Mouse (Mus musculus) hindbrain, postnatal 0 days (tissue): ENCODE measurements around the gene 2310007B03Rik. TPM values are rescaled to one million over a fixed set of nuclear protein-coding genes. Genes with fewer than 3 reads are reported as not detected.
"Not testable (repeated sequence)": the region's sequence is repeated elsewhere in the genome, so short reads cannot be mapped to it uniquely, and the experiment has no call there.

Experiments used
- ATAC-seq: fragments of 200-750 bp; cut with Nextera tagmentation; 2 replicates; pipeline ENCODE4 v1.8.0; 2017; ENCODE audit warnings: mild to moderate bottlenecking, moderate TSS enrichment, moderate library complexity
- DNase-seq: peaks from one replicate; pipeline ENCODE4 v3.0.0-alpha.2; 2015; ENCODE audit warnings: low spot score
- H3K27ac ChIP-seq: fragments of 300-500 bp; sonication (generic); 2 replicates; pipeline ENCODE4 v1.5.1; 2014; ENCODE audit warnings: mild to moderate bottlenecking
- H3K27me3 ChIP-seq: fragments of 300-500 bp; sonication (generic); 2 replicates; pipeline ENCODE4 v1.6.1; 2014; ENCODE audit warnings: low read length, mixed read lengths; ENCODE audit not compliant: insufficient read depth
- H3K36me3 ChIP-seq: fragments of 300-500 bp; sonication (generic); 2 replicates; pipeline ENCODE4 v1.6.1; 2014; ENCODE audit warnings: low read length, mixed read lengths; ENCODE audit not compliant: insufficient read depth
- H3K4me1 ChIP-seq: fragments of 300-500 bp; sonication (generic); 2 replicates; pipeline ENCODE4 v1.6.1; 2014; ENCODE audit warnings: antibody characterized with exemption, low read length, mixed read lengths; ENCODE audit not compliant: insufficient read depth
- H3K4me2 ChIP-seq: fragments of 300-500 bp; sonication (generic); 2 replicates; pipeline ENCODE4 v1.6.1; 2014; ENCODE audit warnings: low read depth, mild to moderate bottlenecking, low read length, moderate library complexity, mixed read lengths
- H3K4me3 ChIP-seq: fragments of 300-500 bp; sonication (generic); 2 replicates; pipeline ENCODE4 v1.5.1; 2014; ENCODE audit warnings: low read length
- H3K9ac ChIP-seq: fragments of 300-500 bp; sonication (generic); replicated peaks from 2 replicates; pipeline ENCODE4 v1.6.1; 2014; ENCODE audit warnings: mild to moderate bottlenecking, low read length, moderate library complexity, mixed read lengths
- H3K9me3 ChIP-seq: fragments of 300-500 bp; sonication (generic); 2 replicates; pipeline ENCODE4 v1.6.1; 2016; ENCODE audit warnings: low read length, mixed read lengths
- CTCF ChIP-seq: IDR thresholded peaks from 2 replicates; pipeline ENCODE4 v1.5.1; 2016; ENCODE audit warnings: antibody characterized with exemption, control low read depth, low read depth
- WGBS: fragments of 180-500 bp; shearing (Covaris S2); extraction: QIAGEN DNeasy Blood & Tissue Kit; methylation state at CpG from one replicate; pipeline ENCODE4 v1.1.7; 2014; 5-methylcytosine and 5-hydroxymethylcytosine counted together
- polyA plus RNA-seq: library from polyadenylated mRNA; unstranded; fragments of >200 nt; fragmentation: Nextera tagmentation; extraction: Ambion mirVana; gene quantifications from 2 replicates; pipeline ENCODE4 v1.2.1, GENCODE M21; 2015
- total RNA-seq: library from RNA; depleted of rRNA; stranded (reverse); fragments of >200 nt; gene quantifications from 2 replicates; pipeline ENCODE4 v1.2.3, GENCODE M21; 2014; rRNA removed

Gene 2310007B03Rik
- 0.05 and 0.83 TPM in 2 replicates for total RNA-seq
- polyA plus RNA-seq = 0.11 and 0.16 TPM in 2 replicates

DNA sequence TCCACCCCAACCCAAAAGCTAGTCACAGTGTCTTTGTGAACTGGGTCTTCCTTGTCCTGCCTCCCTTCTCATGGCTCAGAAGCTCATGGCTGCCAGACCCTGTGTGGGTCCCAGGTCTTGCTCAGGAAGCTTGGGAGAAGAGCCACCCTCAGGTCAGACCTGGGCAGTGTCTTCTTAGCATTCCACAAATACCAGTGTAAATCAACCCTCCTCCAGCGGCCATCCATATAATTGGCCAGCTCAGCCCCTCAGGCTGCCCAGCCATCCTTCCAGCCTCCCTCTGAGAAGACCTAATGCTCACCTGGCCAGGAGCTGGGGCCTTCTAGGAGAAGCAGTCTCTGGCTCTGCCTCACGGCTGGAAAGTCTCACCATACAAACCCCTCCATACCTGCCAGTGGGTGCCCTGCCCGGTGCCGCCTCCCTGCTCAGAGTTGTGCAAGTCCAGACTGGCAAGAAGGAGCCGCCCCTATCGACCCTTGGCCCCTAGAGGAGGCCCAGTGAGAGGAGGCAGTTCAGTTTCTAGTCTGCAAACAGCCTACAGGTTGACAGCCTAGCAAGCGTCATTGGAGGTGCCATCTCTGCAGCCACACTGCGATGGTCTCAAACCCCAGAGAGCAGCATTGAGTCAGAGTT lies at the start of gene 2310007B03Rik:
Gene 2310007B03Rik, minus strand, starts transcription at position 448 of the 633 bp plus-strand sequence.
- Histone ChIP-seq H3K4me3 (no peak within 1 kb of the TSS), H3K36me3 (no peaks in the 10 kb centered on the region), H3K9ac (no peak within 1 kb of the TSS), H3K4me2 (no peak within 1 kb of the TSS), H3K9me3 (no peaks in the 10 kb centered on the region), H3K27me3 (no peaks in the 10 kb centered on the region), H3K27ac (no peak within 1 kb of the TSS), H3K4me1 (no peaks in the 10 kb centered on the region)
- DNase-seq = no peak
- 79% methylated on average over 8 of the region's 8 CpGs for WGBS
- ATAC-seq = no peak
- TF ChIP-seq CTCF = no peak

DNA sequence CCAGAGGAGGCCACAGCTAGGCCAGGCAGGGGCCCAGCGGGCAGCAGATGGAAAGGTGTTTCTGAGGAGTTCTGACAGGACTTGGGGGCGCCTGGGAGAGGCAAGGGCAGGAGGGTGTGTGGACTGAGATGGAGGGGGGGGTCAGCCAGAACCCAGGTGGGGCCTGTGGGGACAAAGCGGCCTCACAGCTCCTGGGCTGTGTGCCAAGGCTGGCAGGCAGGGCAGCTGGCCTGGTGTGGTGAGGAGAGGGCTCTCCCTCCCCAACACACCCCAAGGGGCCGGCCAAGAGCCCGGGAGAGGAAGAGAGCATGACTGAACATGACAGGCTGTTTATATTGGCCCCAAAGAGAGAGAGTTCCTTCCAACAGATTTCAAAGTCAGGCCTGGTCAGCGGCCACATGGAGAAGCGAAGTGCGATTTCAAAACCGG lies 49.5 kb upstream of the 2310007B03Rik start:
- no peaks in the 10 kb centered on the region for H3K27me3 ChIP-seq
- no peaks in the 10 kb centered on the region for H3K9me3 ChIP-seq
- TF ChIP-seq CTCF = no peak
- no peak overlapping the region for H3K4me2 ChIP-seq
- H3K36me3 ChIP-seq = no peaks in the 10 kb centered on the region
- WGBS = 15% methylated on average over 9 of the region's 9 CpGs
- peak overlapping the region; percentile 51; the same call in 1 of the 2 replicates for H3K27ac ChIP-seq
- H3K4me3 ChIP-seq = no peak overlapping the region
- peaks cover 20% of the 10 kb centered on the region for H3K4me1 ChIP-seq
- no peak overlapping the region for H3K9ac ChIP-seq
- DNase-seq (peak; percentile 88), ATAC-seq (peak; percentile 86)

DNA sequence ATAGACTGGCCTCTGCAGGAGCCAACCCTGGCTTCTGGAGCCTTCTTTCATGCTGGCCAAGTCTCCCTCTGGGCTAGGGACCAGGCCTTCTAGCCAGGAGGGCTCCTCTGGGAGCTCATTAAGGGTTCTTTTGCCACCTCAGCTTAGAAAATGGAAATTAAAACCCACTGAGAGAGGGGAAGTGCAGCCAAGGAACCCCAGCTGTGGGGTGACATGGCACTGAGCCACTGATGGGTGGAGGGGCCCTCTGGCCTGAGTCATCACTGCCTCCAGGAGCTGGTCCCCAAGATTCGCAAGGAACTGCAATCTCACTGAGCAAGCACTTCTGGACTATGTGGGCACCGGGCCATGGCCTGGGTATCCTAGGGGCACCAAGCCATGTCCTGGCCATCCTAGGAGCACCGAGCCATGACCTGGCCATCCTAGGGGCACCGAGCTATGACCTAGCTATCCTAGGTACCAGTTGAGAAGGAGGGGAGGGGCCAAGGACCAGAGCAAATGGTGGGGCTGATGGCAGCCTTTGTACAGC lies 46.9 kb upstream of the 2310007B03Rik start:
- no peaks in the 10 kb centered on the region for H3K27me3 ChIP-seq
- no peak for DNase-seq
- 79% methylated on average over 4 of the region's 4 CpGs for WGBS
- no peak overlapping the region for H3K9ac ChIP-seq
- no peak overlapping the region for H3K4me3 ChIP-seq
- H3K4me1 ChIP-seq = peaks cover 20% of the 10 kb centered on the region
- no peaks in the 10 kb centered on the region for H3K9me3 ChIP-seq
- no peak for TF ChIP-seq CTCF
- no peak overlapping the region for H3K4me2 ChIP-seq
- H3K36me3 ChIP-seq = no peaks in the 10 kb centered on the region
- no peak for ATAC-seq
- no peak overlapping the region for H3K27ac ChIP-seq

DNA sequence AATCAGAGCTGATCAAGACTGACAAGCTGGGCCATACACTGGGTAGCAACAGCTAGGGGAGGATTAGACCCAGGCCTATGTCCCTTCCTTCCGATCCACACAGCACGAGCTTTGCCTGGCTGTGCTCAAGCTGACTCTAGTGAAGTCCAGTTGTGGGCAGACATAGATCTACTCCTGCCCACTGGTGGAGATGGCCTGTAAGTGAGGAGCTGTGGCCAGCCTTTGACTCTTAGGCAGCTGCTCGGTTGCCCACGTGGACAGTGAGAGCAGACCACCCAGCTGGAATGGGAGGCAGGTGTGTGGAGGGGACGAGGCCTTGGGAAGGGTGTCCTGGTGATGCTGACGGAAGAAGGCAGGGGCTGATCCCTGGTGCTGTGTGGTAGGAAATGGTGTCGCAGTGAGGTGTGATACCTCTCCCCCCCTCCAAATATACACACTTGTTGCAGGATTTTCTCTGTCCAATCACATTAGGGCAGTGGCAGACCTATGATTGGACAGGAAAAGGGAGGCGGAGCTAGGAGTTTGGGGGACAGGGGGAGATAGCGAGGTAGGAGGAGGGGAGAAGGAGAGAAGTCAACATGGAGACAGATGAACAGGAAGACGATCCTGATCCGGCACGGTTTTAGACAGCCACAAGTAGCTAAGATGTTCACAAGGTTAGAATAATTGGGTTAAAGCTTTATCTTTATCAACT lies 45.7 kb upstream of the 2310007B03Rik start:
- Histone ChIP-seq H3K9me3 (no peaks in the 10 kb centered on the region), H3K27me3 (no peaks in the 10 kb centered on the region), H3K4me1 (peaks cover 17% of the 10 kb centered on the region), H3K4me3 (no peak overlapping the region), H3K4me2 (no peak overlapping the region), H3K27ac (0 out of 2 replicates have a peak overlapping the region, but pooled peaks have one; percentile 15), H3K9ac (no peak overlapping the region), H3K36me3 (no peaks in the 10 kb centered on the region)
- 66% methylated on average over 12 of the region's 12 CpGs for WGBS
- TF ChIP-seq CTCF = peak; percentile 63
- peak; percentile 46 for ATAC-seq
- peak; percentile 31 for DNase-seq

DNA sequence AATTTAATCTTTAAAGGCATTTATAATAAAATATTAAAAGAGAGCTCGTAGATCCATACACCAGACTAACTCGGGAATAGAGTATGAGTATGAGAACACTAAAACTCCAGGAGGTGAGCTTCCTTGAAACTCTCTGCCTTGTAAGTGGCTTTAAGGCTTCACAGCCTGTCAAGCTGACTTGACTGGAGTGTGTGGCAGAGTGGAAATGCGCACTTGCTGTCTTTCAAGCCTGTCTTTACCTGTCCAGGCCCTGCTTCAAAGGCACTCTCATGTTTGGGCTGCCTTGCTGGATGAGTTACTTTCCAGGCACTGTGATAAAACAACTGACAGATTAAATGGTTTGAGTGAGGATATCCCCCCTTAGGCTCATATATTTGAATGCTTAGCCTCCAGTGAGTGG lies 37.2 kb upstream of the 2310007B03Rik start:
- no peaks in the 10 kb centered on the region for H3K27me3 ChIP-seq
- H3K4me2 ChIP-seq = no peak overlapping the region
- H3K27ac ChIP-seq = no peak overlapping the region
- no peaks in the 10 kb centered on the region for H3K9me3 ChIP-seq
- H3K36me3 ChIP-seq = no peaks in the 10 kb centered on the region
- WGBS = 80% methylated on average over 3 of the region's 3 CpGs
- no peaks in the 10 kb centered on the region for H3K4me1 ChIP-seq
- DNase-seq (no peak), ATAC-seq (no peak)
- H3K9ac ChIP-seq = no peak overlapping the region
- H3K4me3 ChIP-seq = no peak overlapping the region
- TF ChIP-seq CTCF = no peak

DNA sequence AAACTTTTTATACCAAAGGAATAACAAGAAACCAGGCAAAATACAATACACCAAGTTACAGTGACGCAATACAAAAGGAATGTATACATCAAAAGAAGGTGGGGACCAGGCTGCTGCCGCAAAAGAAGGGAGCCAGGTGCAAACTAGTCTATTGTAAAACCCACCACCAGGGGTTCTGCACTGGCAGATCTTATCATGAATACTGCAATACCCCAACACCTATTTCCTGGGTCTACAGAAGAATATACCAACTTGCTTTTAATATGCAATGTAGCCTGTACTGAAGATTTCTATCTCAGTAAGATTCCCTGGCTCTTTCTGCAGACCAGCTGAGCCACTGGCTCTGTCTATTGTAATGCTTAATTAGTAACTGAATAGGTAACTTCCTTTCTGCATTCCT lies 36.7 kb upstream of the 2310007B03Rik start:
- not testable (repeated sequence) for H3K27me3 ChIP-seq, DNase-seq, H3K9ac ChIP-seq, H3K27ac ChIP-seq, H3K4me1 ChIP-seq, H3K4me3 ChIP-seq, H3K4me2 ChIP-seq, H3K36me3 ChIP-seq, H3K9me3 ChIP-seq, ATAC-seq
- 82% methylated on average over 2 of the region's 2 CpGs for WGBS

DNA sequence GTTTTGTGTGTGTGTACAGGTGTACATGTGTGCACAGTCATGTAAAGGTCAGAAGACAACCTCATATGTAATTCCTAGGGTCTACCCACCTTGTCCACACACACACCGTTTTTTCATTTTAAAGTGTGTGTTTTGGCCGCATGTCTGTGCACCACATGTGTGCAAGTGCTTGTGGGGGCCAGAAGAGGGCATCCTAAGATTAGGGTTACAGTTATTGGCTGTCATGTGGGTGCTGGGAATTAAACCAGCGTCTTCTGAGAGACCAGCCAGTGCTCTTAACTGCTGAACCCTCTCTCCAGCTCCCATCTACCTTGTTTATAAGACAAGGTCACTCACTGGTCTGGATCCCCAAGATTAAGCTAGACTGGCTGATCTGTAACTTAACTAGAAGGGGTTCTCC lies 34.2 kb upstream of the 2310007B03Rik start:
- WGBS = 93% methylated on average over 3 of the region's 3 CpGs
- no peak for TF ChIP-seq CTCF

More for the DNA sequence above, 34.2 kb upstream of the 2310007B03Rik start:
- no peaks in the 10 kb centered on the region for H3K4me1 ChIP-seq
- H3K36me3 ChIP-seq = no peaks in the 10 kb centered on the region
- H3K27ac ChIP-seq = no peak overlapping the region
- no peak for ATAC-seq
- H3K9ac ChIP-seq = no peak overlapping the region
- H3K9me3 ChIP-seq = no peaks in the 10 kb centered on the region
- no peak overlapping the region for H3K4me2 ChIP-seq
- no peak overlapping the region for H3K4me3 ChIP-seq
- H3K27me3 ChIP-seq = no peaks in the 10 kb centered on the region
- no peak for DNase-seq
